Mouse (Mus musculus): ENCODE data around the gene Edem2.

DNA sequence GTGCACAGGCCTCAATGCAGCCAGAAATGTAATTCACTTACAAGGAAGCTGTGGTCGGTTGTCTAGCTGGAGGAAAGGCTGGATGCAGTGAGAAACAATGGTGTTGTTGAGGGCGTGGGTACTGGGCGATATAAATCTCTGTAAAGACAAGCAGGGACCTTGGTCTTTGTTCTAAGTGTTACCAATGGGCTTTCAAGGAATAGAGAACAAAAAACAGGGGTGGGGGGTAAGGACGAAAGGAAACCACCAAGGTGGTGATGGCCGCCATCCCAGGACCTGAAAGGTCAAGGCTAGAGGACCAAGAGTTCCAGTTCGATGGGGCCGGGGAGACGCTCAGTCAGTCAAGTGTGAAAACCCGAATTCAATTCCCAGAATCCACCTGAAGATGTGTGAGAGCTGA lies 8.5 kb upstream of the Edem2 start:
- TF ChIP-seq CTCF (IDR thresholded peaks at IDR 0.05; ENCODE audit: control insufficient read depth, insufficient read depth, insufficient read length) (no peak), USF1 (IDR thresholded peaks at IDR 0.05; ENCODE audit: low read depth) (no peak)

Measured in C2C12 (cell line).